Mouse (Mus musculus): ENCODE results near the gene Arhgap42.

DNA sequence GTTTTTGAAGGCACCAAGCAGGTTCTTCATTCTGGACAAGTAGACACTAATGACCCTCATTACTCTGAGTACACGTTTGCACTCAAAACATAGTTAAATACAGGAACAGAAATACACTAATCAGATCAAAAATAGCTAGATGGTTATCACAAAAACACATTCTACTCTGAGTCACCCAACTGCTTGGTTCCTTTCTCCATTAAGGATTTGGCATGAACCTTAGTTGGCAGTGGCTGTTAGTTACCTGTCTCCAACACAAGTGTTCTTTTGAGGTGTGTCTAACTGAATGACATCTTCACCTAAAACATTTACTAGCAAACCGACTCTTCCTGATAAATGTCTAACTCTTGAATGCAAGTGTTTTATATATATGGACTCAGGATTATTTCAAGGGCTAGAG is 64.0 kb downstream of the Arhgap42 start:
- TF ChIP-seq CTCF (IDR thresholded peaks at IDR 0.05; ENCODE audit: low read depth), result no peak
- TF ChIP-seq EP300 (IDR thresholded peaks at IDR 0.05; ENCODE audit: low read depth), result no peak

Measured in liver, postnatal 0 days (tissue).